Mouse (Mus musculus) CD4-positive, CD25-positive, alpha-beta regulatory T cell, adult 4 months (primary cell): ENCODE results near the gene Hnrnpa2b1. TPM values are rescaled to one million over a fixed set of nuclear protein-coding genes. Genes with fewer than 3 reads are reported as not detected.

Experiments
- ATAC-seq: one replicate; pipeline ENCODE4 v1.8.0; 2017
- polyA plus RNA-seq, 2 experiments: library from polyadenylated mRNA; unstranded; fragments of 100-300 nt; shearing (Covaris generic); gene quantifications; one replicate each; pipeline ENCODE4 v1.2.1; 2017

Gene Hnrnpa2b1
- polyA plus RNA-seq, 2 experiments from 2014 or later = 1,098 to 1,432 TPM

GRCm38 (mm10) chr6:51468891-51469561 is 668 bp downstream of the Hnrnpa2b1 start:
- ATAC-seq = peak; percentile 22

GRCm38 (mm10) chr6:51467649-51468048 is 2.0 kb downstream of the Hnrnpa2b1 start:
- ATAC-seq = no peak

- no peak for ATAC-seq
Observed at GRCm38 (mm10) chr6:51460363-51460762, 9.3 kb downstream of the Hnrnpa2b1 start.

- ATAC-seq = no peak
Observed at GRCm38 (mm10) chr6:51460021-51460360, 9.7 kb downstream of the Hnrnpa2b1 start.

GRCm38 (mm10) chr6:51459313-51460020 is 10.2 kb downstream of the Hnrnpa2b1 start:
- ATAC-seq = no peak

GRCm38 (mm10) chr6:51458925-51459312 is 10.8 kb downstream of the Hnrnpa2b1 start:
- ATAC-seq = no peak

- no peak for ATAC-seq
Observed at GRCm38 (mm10) chr6:51457770-51458387, 11.8 kb downstream of the Hnrnpa2b1 start.

- no peak for ATAC-seq
Observed at GRCm38 (mm10) chr6:51457283-51457682, 12.4 kb downstream of the Hnrnpa2b1 start.

GRCm38 (mm10) chr6:51456198-51456597 is 13.5 kb downstream of the Hnrnpa2b1 start:
- no peak for ATAC-seq

- no peak for ATAC-seq
Observed at GRCm38 (mm10) chr6:51454949-51455348, 14.7 kb downstream of the Hnrnpa2b1 start.

GRCm38 (mm10) chr6:51452927-51453503 is 16.7 kb downstream of the Hnrnpa2b1 start:
- no peak for ATAC-seq

- ATAC-seq = peak; percentile 43
Observed at GRCm38 (mm10) chr6:51442191-51442835, 27.4 kb downstream of the Hnrnpa2b1 start.

GRCm38 (mm10) chr6:51438826-51439330 is 30.8 kb downstream of the Hnrnpa2b1 start:
- ATAC-seq = no peak

GRCm38 (mm10) chr6:51437665-51438064 is 32.0 kb downstream of the Hnrnpa2b1 start:
- ATAC-seq = no peak

- no peak for ATAC-seq
Observed at GRCm38 (mm10) chr6:51434270-51434669, 35.4 kb downstream of the Hnrnpa2b1 start.

GRCm38 (mm10) chr6:51432535-51433397 is 36.9 kb downstream of the Hnrnpa2b1 start, which contains the start of gene Nfe2l3:
Gene Nfe2l3 (plus strand): TSS chr6:51432670.
- peak; percentile 87 for ATAC-seq

- no peak for ATAC-seq
Observed at GRCm38 (mm10) chr6:51424537-51424936, 45.2 kb downstream of the Hnrnpa2b1 start.

GRCm38 (mm10) chr6:51423466-51424122 is 46.1 kb downstream of the Hnrnpa2b1 start:
- ATAC-seq = no peak

GRCm38 (mm10) chr6:51417306-51417936 is 52.3 kb downstream of the Hnrnpa2b1 start:
- no peak for ATAC-seq

GRCm38 (mm10) chr6:51416433-51416832 is 53.3 kb downstream of the Hnrnpa2b1 start:
- no peak for ATAC-seq
